Mouse (Mus musculus) hindbrain, embryonic 14.5 days (tissue): Measurements from ENCODE around the gene Scn2a. TPM values are rescaled to one million over a fixed set of nuclear protein-coding genes. Genes with fewer than 3 reads are reported as not detected.
A peak's percentile ranks its signal among the peaks of the same experiment; 100 is the strongest.

Experiments
- ATAC-seq: fragments of 200-750 bp; cut with Nextera tagmentation; 2 replicates; pipeline ENCODE4 v1.8.0; 2017; ENCODE audit warnings: moderate number of reproducible peaks, mild to moderate bottlenecking, moderate TSS enrichment, moderate library complexity; ENCODE audit not compliant: low FRiP score
- DNase-seq: peaks from one replicate; pipeline ENCODE4 v3.0.0-alpha.2; 2015; ENCODE audit warnings: low spot score
- H3K27ac ChIP-seq: fragments of 300-500 bp; sonication (generic); 2 replicates; pipeline ENCODE4 v1.5.1; 2014; ENCODE audit warnings: mild to moderate bottlenecking, moderate library complexity
- H3K27me3 ChIP-seq: fragments of 300-500 bp; sonication (generic); 2 replicates; pipeline ENCODE4 v1.6.1; 2014; ENCODE audit warnings: mild to moderate bottlenecking, low read length, mixed read lengths; ENCODE audit not compliant: control insufficient read depth, insufficient read depth
- H3K36me3 ChIP-seq: fragments of 300-500 bp; sonication (generic); replicated peaks from 2 replicates; pipeline ENCODE4 v1.6.1; 2014; ENCODE audit not compliant: control insufficient read depth, insufficient read depth
- H3K4me1 ChIP-seq: fragments of 300-500 bp; sonication (generic); replicated peaks from 2 replicates; pipeline ENCODE4 v1.6.1; 2014; ENCODE audit warnings: antibody characterized with exemption, low read length, mixed read lengths; ENCODE audit not compliant: control insufficient read depth, insufficient read depth
- H3K4me2 ChIP-seq: fragments of 300-500 bp; sonication (generic); replicated peaks from 2 replicates; pipeline ENCODE4 v1.6.1; 2014; ENCODE audit warnings: mild to moderate bottlenecking, moderate library complexity
- H3K4me3 ChIP-seq: fragments of 300-500 bp; sonication (generic); replicated peaks from 2 replicates; pipeline ENCODE4 v1.5.1; 2014; ENCODE audit warnings: mild to moderate bottlenecking, low read length
- H3K9ac ChIP-seq: fragments of 300-500 bp; sonication (generic); 2 replicates; pipeline ENCODE4 v1.6.1; 2014
- H3K9me3 ChIP-seq: fragments of 300-500 bp; sonication (generic); 2 replicates; pipeline ENCODE4 v1.6.1; 2016; ENCODE audit warnings: low read length; ENCODE audit not compliant: control insufficient read depth
- WGBS: fragments of 180-500 bp; shearing (Covaris S2); extraction: QIAGEN DNeasy Blood & Tissue Kit; methylation state at CpG from one replicate; pipeline ENCODE4 v1.1.7; 2014; 5-methylcytosine and 5-hydroxymethylcytosine counted together
- polyA plus RNA-seq: library from polyadenylated mRNA; unstranded; fragments of >200 nt; fragmentation: Nextera tagmentation; extraction: Ambion mirVana; gene quantifications from 2 replicates; pipeline ENCODE4 v1.2.1, GENCODE M21; 2014

The Scn2a gene
- polyA plus RNA-seq, result 60.6 and 64.0 TPM in 2 replicates

- no peaks in the 10 kb centered on the region for H3K9me3 ChIP-seq
- peak within 1 kb of the TSS; percentile 67 for H3K9ac ChIP-seq
- DNase-seq, result peak; percentile 85
- H3K4me2 ChIP-seq, result peak within 1 kb of the TSS; percentile 52
- peak within 1 kb of the TSS; percentile 90 for H3K27ac ChIP-seq
- no peaks in the 10 kb centered on the region for H3K36me3 ChIP-seq
- 30% methylated on average over 9 of the region's 9 CpGs for WGBS
- H3K4me3 ChIP-seq, result peak within 1 kb of the TSS; percentile 43
- peaks cover 16% of the 10 kb centered on the region for H3K4me1 ChIP-seq
- ATAC-seq, result peak; percentile 65
- H3K27me3 ChIP-seq, result no peaks in the 10 kb centered on the region
Observed at GRCm38 (mm10) chr2:65620556-65621166, at the start of gene Scn2a. Scn2a (plus strand) TSS chr2:65620771.

- ATAC-seq, result no peak
- 86% methylated on average over 5 of the region's 5 CpGs for WGBS
Observed at GRCm38 (mm10) chr2:65587679-65588078, 32.9 kb upstream of the Scn2a start.

GRCm38 (mm10) chr2:65607813-65608212, 12.8 kb upstream of the Scn2a start:
- H3K27ac ChIP-seq, result no peak overlapping the region
- H3K27me3 ChIP-seq, result no peaks in the 10 kb centered on the region
- no peak for ATAC-seq
- H3K36me3 ChIP-seq, result no peaks in the 10 kb centered on the region
- H3K9ac ChIP-seq, result no peak overlapping the region
- no peaks in the 10 kb centered on the region for H3K4me1 ChIP-seq
- H3K9me3 ChIP-seq, result no peaks in the 10 kb centered on the region
- DNase-seq, result no peak
- no peak overlapping the region for H3K4me3 ChIP-seq
- H3K4me2 ChIP-seq, result no peak overlapping the region

More at GRCm38 (mm10) chr2:65587679-65588078, 32.9 kb upstream of the Scn2a start:
- no peak overlapping the region for H3K9ac ChIP-seq
- no peak for DNase-seq
- H3K9me3 ChIP-seq, result no peaks in the 10 kb centered on the region
- no peak overlapping the region for H3K4me2 ChIP-seq
- H3K27me3 ChIP-seq, result no peaks in the 10 kb centered on the region
- H3K4me3 ChIP-seq, result no peak overlapping the region
- H3K27ac ChIP-seq, result no peak overlapping the region
- H3K36me3 ChIP-seq, result no peaks in the 10 kb centered on the region
- no peaks in the 10 kb centered on the region for H3K4me1 ChIP-seq

GRCm38 (mm10) chr2:65611887-65612286, 8.7 kb upstream of the Scn2a start:
- WGBS, result 85% methylated on average over 4 of the region's 4 CpGs
- ATAC-seq (no peak), DNase-seq (no peak)
- H3K36me3 ChIP-seq, result no peaks in the 10 kb centered on the region
- H3K4me3 ChIP-seq, result no peak overlapping the region
- no peak overlapping the region for H3K4me2 ChIP-seq
- no peaks in the 10 kb centered on the region for H3K4me1 ChIP-seq
- H3K27me3 ChIP-seq, result no peaks in the 10 kb centered on the region
- H3K9ac ChIP-seq, result no peak overlapping the region
- H3K27ac ChIP-seq, result no peak overlapping the region
- H3K9me3 ChIP-seq, result no peaks in the 10 kb centered on the region

GRCm38 (mm10) chr2:65619781-65620180, 790 bp upstream of the Scn2a start:
- ATAC-seq (no peak), DNase-seq (peak; percentile 56)
- no peak overlapping the region for H3K27ac ChIP-seq
- H3K27me3 ChIP-seq, result no peaks in the 10 kb centered on the region
- peaks cover 16% of the 10 kb centered on the region for H3K4me1 ChIP-seq
- no peak overlapping the region for H3K4me3 ChIP-seq
- no peaks in the 10 kb centered on the region for H3K36me3 ChIP-seq
- no peak overlapping the region for H3K4me2 ChIP-seq
- no peak overlapping the region for H3K9ac ChIP-seq
- 26% methylated on average over 5 of the region's 5 CpGs for WGBS
- H3K9me3 ChIP-seq, result no peaks in the 10 kb centered on the region

- peak overlapping the region; percentile 52 for H3K4me2 ChIP-seq
- 19% methylated on average over 5 of the region's 5 CpGs for WGBS
- H3K27ac ChIP-seq, result peak overlapping the region; percentile 90
- ATAC-seq, result peak; percentile 74
- H3K4me1 ChIP-seq, result peaks cover 16% of the 10 kb centered on the region
- H3K36me3 ChIP-seq, result no peaks in the 10 kb centered on the region
- peak; percentile 64 for DNase-seq
- peak overlapping the region; percentile 67 for H3K9ac ChIP-seq
- no peaks in the 10 kb centered on the region for H3K9me3 ChIP-seq
- H3K27me3 ChIP-seq, result no peaks in the 10 kb centered on the region
- H3K4me3 ChIP-seq, result peak overlapping the region; percentile 43
Observed at GRCm38 (mm10) chr2:65621254-65621653, 683 bp downstream of the Scn2a start.

- Histone ChIP-seq H3K4me3 (peak overlapping the region; percentile 43), H3K27me3 (no peaks in the 10 kb centered on the region), H3K9me3 (no peaks in the 10 kb centered on the region), H3K4me1 (peaks cover 16% of the 10 kb centered on the region), H3K27ac (no peak overlapping the region; the same call in 1 of the 2 replicates), H3K36me3 (no peaks in the 10 kb centered on the region), H3K9ac (peak overlapping the region; percentile 67; the same call in 1 of the 2 replicates), H3K4me2 (peak overlapping the region; percentile 52)
- DNase-seq (no peak), ATAC-seq (no peak)
- 66% methylated on average over 5 of the region's 5 CpGs for WGBS
Observed at GRCm38 (mm10) chr2:65621838-65622237, 1.3 kb downstream of the Scn2a start.

- DNase-seq, result no peak
- H3K27me3 ChIP-seq, result no peaks in the 10 kb centered on the region
- no peak overlapping the region for H3K9ac ChIP-seq
- H3K4me1 ChIP-seq, result no peaks in the 10 kb centered on the region
- H3K36me3 ChIP-seq, result no peaks in the 10 kb centered on the region
- H3K4me2 ChIP-seq, result no peak overlapping the region
- H3K9me3 ChIP-seq, result no peaks in the 10 kb centered on the region
- H3K27ac ChIP-seq, result no peak overlapping the region
- 80% methylated on average over 7 of the region's 7 CpGs for WGBS
- no peak overlapping the region for H3K4me3 ChIP-seq
- no peak for ATAC-seq
Observed at GRCm38 (mm10) chr2:65652636-65653035, 32.1 kb downstream of the Scn2a start.

- Histone ChIP-seq H3K36me3 (no peaks in the 10 kb centered on the region), H3K4me1 (no peaks in the 10 kb centered on the region), H3K27ac (no peak overlapping the region), H3K27me3 (no peaks in the 10 kb centered on the region), H3K4me2 (no peak overlapping the region), H3K4me3 (no peak overlapping the region), H3K9me3 (no peaks in the 10 kb centered on the region), H3K9ac (no peak overlapping the region)
- ATAC-seq (no peak), DNase-seq (no peak)
- 86% methylated on average over 4 of the region's 4 CpGs for WGBS
Observed at GRCm38 (mm10) chr2:65657031-65657430, 36.5 kb downstream of the Scn2a start.

- no peak overlapping the region for H3K4me3 ChIP-seq
- H3K9ac ChIP-seq, result no peak overlapping the region
- H3K27ac ChIP-seq, result no peak overlapping the region
- no peak overlapping the region for H3K4me2 ChIP-seq
- no peak for DNase-seq
- H3K9me3 ChIP-seq, result no peaks in the 10 kb centered on the region
- H3K4me1 ChIP-seq, result no peaks in the 10 kb centered on the region
- ATAC-seq, result no peak
- H3K36me3 ChIP-seq, result no peaks in the 10 kb centered on the region
- WGBS, result 84% methylated on average over 8 of the region's 8 CpGs
- no peaks in the 10 kb centered on the region for H3K27me3 ChIP-seq
Observed at GRCm38 (mm10) chr2:65658430-65658829, 37.9 kb downstream of the Scn2a start.
